Mouse (Mus musculus) midbrain, embryonic 10.5 days (tissue): ENCODE data around the gene Dnal1. TPM values are rescaled to one million over a fixed set of nuclear protein-coding genes. Genes with fewer than 3 reads are reported as not detected.
A peak's percentile ranks its signal among the peaks of the same experiment; 100 is the strongest.

Source experiments
- DNase-seq: peaks from one replicate; pipeline ENCODE4 v3.0.0-alpha.2; 2017; ENCODE audit warnings: low spot score
- H3K27ac ChIP-seq: fragments of 300-500 bp; sonication (generic); replicated peaks from 2 replicates; pipeline ENCODE4 v1.5.1; 2016; ENCODE audit warnings: mild to moderate bottlenecking
- H3K27me3 ChIP-seq: fragments of 300-500 bp; sonication (generic); 2 replicates; pipeline ENCODE4 v1.6.1; 2016; ENCODE audit warnings: low read depth, mild to moderate bottlenecking; ENCODE audit not compliant: poor library complexity, severe bottlenecking
- H3K36me3 ChIP-seq: fragments of 300-500 bp; sonication (generic); 2 replicates; pipeline ENCODE4 v1.6.1; 2016; ENCODE audit warnings: mild to moderate bottlenecking, moderate library complexity
- H3K4me1 ChIP-seq: fragments of 300-500 bp; sonication (generic); 2 replicates; pipeline ENCODE4 v1.6.1; 2016
- H3K4me3 ChIP-seq: fragments of 300-500 bp; sonication (generic); 2 replicates; pipeline ENCODE4 v1.5.1; 2016; ENCODE audit warnings: mild to moderate bottlenecking, moderate library complexity
- H3K9me3 ChIP-seq: fragments of 300-500 bp; sonication (generic); replicated peaks from 2 replicates; pipeline ENCODE4 v1.6.1; 2016; ENCODE audit warnings: mild to moderate bottlenecking
- WGBS: fragments of 180-500 bp; shearing (Covaris S2); methylation state at CpG from one replicate; pipeline ENCODE4 v1.1.7; 2016; 5-methylcytosine and 5-hydroxymethylcytosine counted together
- polyA plus RNA-seq: library from polyadenylated mRNA; unstranded; fragments of >200 nt; fragmentation: Nextera tagmentation; extraction: Ambion mirVana; gene quantifications from 2 replicates; pipeline ENCODE4 v1.2.1, GENCODE M21; 2016

Gene Dnal1
- polyA plus RNA-seq, 1 experiment from 2014 or later, result 3.6 TPM

- H3K4me1 ChIP-seq, result peaks cover 57% of the 10 kb centered on the region
- H3K4me3 ChIP-seq, result no peak overlapping the region
- H3K27me3 ChIP-seq, result no peaks in the 10 kb centered on the region
- no peak overlapping the region for H3K27ac ChIP-seq
- peaks cover 36% of the 10 kb centered on the region for H3K36me3 ChIP-seq
- DNase-seq, result no peak
- no peaks in the 10 kb centered on the region; the same call in 1 of the 2 replicates for H3K9me3 ChIP-seq
- 89% methylated on average over 5 of the region's 5 CpGs for WGBS
Observed at GRCm38 (mm10) chr12:84184979-84185378, 70.8 kb downstream of the Dnal1 start.

- Histone ChIP-seq H3K27me3 (no peaks in the 10 kb centered on the region), H3K36me3 (peaks cover 36% of the 10 kb centered on the region), H3K27ac (no peak overlapping the region), H3K9me3 (no peaks in the 10 kb centered on the region; the same call in 1 of the 2 replicates), H3K4me1 (peaks cover 58% of the 10 kb centered on the region), H3K4me3 (no peak overlapping the region)
- WGBS, result 84% methylated on average over 6 of the region's 6 CpGs
- no peak for DNase-seq
Observed at GRCm38 (mm10) chr12:84185547-84185946, 71.4 kb downstream of the Dnal1 start.

- no peak for DNase-seq
- WGBS, result 72% methylated on average over 3 of the region's 3 CpGs
- Histone ChIP-seq H3K27me3 (no peaks in the 10 kb centered on the region), H3K4me1 (peaks cover 60% of the 10 kb centered on the region), H3K4me3 (no peak overlapping the region), H3K27ac (no peak overlapping the region), H3K36me3 (peaks cover 33% of the 10 kb centered on the region), H3K9me3 (no peaks in the 10 kb centered on the region; the same call in 1 of the 2 replicates)
Observed at GRCm38 (mm10) chr12:84186536-84186935, 72.4 kb downstream of the Dnal1 start.

- Histone ChIP-seq H3K27ac (no peak overlapping the region), H3K4me3 (no peak overlapping the region), H3K36me3 (peaks cover 33% of the 10 kb centered on the region), H3K27me3 (no peaks in the 10 kb centered on the region), H3K9me3 (no peaks in the 10 kb centered on the region; the same call in 1 of the 2 replicates), H3K4me1 (peaks cover 60% of the 10 kb centered on the region)
- DNase-seq, result no peak
- 88% methylated on average over 5 of the region's 5 CpGs for WGBS
Observed at GRCm38 (mm10) chr12:84186950-84187349, 72.8 kb downstream of the Dnal1 start.

GRCm38 (mm10) chr12:84187752-84188601 is 73.8 kb downstream of the Dnal1 start:
- no peaks in the 10 kb centered on the region; the same call in 1 of the 2 replicates for H3K9me3 ChIP-seq
- peak overlapping the region; percentile 53 for H3K27ac ChIP-seq
- peaks cover 33% of the 10 kb centered on the region for H3K36me3 ChIP-seq
- 84% methylated on average over 15 of the region's 15 CpGs for WGBS
- peaks cover 69% of the 10 kb centered on the region for H3K4me1 ChIP-seq
- H3K27me3 ChIP-seq, result no peaks in the 10 kb centered on the region
- DNase-seq, result no peak
- H3K4me3 ChIP-seq, result no peak overlapping the region

GRCm38 (mm10) chr12:84188881-84189444 is 74.8 kb downstream of the Dnal1 start:
- peak overlapping the region; percentile 23; the same call in 1 of the 2 replicates for H3K27ac ChIP-seq
- no peak overlapping the region for H3K4me3 ChIP-seq
- H3K9me3 ChIP-seq, result no peaks in the 10 kb centered on the region; the same call in 1 of the 2 replicates
- H3K4me1 ChIP-seq, result peaks cover 78% of the 10 kb centered on the region
- H3K27me3 ChIP-seq, result no peaks in the 10 kb centered on the region
- WGBS, result 69% methylated on average over 14 of the region's 14 CpGs
- peaks cover 33% of the 10 kb centered on the region for H3K36me3 ChIP-seq
- DNase-seq, result no peak

GRCm38 (mm10) chr12:84190151-84190820 is 76.1 kb downstream of the Dnal1 start:
- H3K27ac ChIP-seq, result no peak overlapping the region
- H3K9me3 ChIP-seq, result no peaks in the 10 kb centered on the region; the same call in 1 of the 2 replicates
- H3K4me3 ChIP-seq, result peak overlapping the region; percentile 18; the same call in 1 of the 2 replicates
- no peak for DNase-seq
- H3K4me1 ChIP-seq, result peaks cover 92% of the 10 kb centered on the region
- H3K36me3 ChIP-seq, result peaks cover 24% of the 10 kb centered on the region
- H3K27me3 ChIP-seq, result peaks cover under 1% of the 10 kb centered on the region; the same call in 1 of the 2 replicates
- WGBS, result 56% methylated on average over 15 of the region's 15 CpGs

GRCm38 (mm10) chr12:84191190-84191589 is 77.0 kb downstream of the Dnal1 start:
- no peaks in the 10 kb centered on the region; the same call in 1 of the 2 replicates for H3K9me3 ChIP-seq
- 76% methylated on average over 7 of the region's 7 CpGs for WGBS
- H3K27me3 ChIP-seq, result peaks cover 10% of the 10 kb centered on the region; the same call in 1 of the 2 replicates
- H3K4me3 ChIP-seq, result peak overlapping the region; percentile 82
- H3K36me3 ChIP-seq, result peaks cover 15% of the 10 kb centered on the region
- no peak for DNase-seq
- H3K4me1 ChIP-seq, result peaks cover 97% of the 10 kb centered on the region
- no peak overlapping the region for H3K27ac ChIP-seq

GRCm38 (mm10) chr12:84191770-84192169 is 77.6 kb downstream of the Dnal1 start:
- Histone ChIP-seq H3K27ac (peak overlapping the region; percentile 95; the same call in 1 of the 2 replicates), H3K36me3 (peaks cover 9% of the 10 kb centered on the region), H3K4me1 (peaks cover 100% of the 10 kb centered on the region), H3K9me3 (no peaks in the 10 kb centered on the region; the same call in 1 of the 2 replicates), H3K27me3 (peaks cover 13% of the 10 kb centered on the region; the same call in 1 of the 2 replicates), H3K4me3 (peak overlapping the region; percentile 82)
- 31% methylated on average over 5 of the region's 5 CpGs for WGBS
- no peak for DNase-seq

- H3K27ac ChIP-seq, result peak overlapping the region; percentile 95
Observed at GRCm38 (mm10) chr12:84192280-84192679, 78.1 kb downstream of the Dnal1 start.

GRCm38 (mm10) chr12:84192741-84193641 is 78.8 kb downstream of the Dnal1 start:
- H3K4me1 ChIP-seq, result peaks cover 100% of the 10 kb centered on the region
- WGBS, result under 1% methylated on average over 97 of the region's 102 CpGs
- no peaks in the 10 kb centered on the region for H3K9me3 ChIP-seq
- H3K27me3 ChIP-seq, result peaks cover 13% of the 10 kb centered on the region; the same call in 1 of the 2 replicates
- peak overlapping the region; percentile 95 for H3K27ac ChIP-seq
- no peaks in the 10 kb centered on the region for H3K36me3 ChIP-seq
- peak overlapping the region; percentile 82 for H3K4me3 ChIP-seq
- DNase-seq, result peak; percentile 79

More at GRCm38 (mm10) chr12:84192280-84192679, 78.1 kb downstream of the Dnal1 start:
- Histone ChIP-seq H3K4me1 (peaks cover 100% of the 10 kb centered on the region), H3K36me3 (peaks cover 4% of the 10 kb centered on the region), H3K4me3 (peak overlapping the region; percentile 82), H3K9me3 (no peaks in the 10 kb centered on the region), H3K27me3 (peaks cover 13% of the 10 kb centered on the region; the same call in 1 of the 2 replicates)
- under 1% methylated on average over 13 of the region's 13 CpGs for WGBS
- DNase-seq, result peak; percentile 42
